Mouse (Mus musculus): ENCODE measurements around the gene Suds3.

Gene Suds3

GRCm38 (mm10) chr5:117045101-117045500 is 70.8 kb downstream of the Suds3 start:
- no peak for DNase-seq (ENCODE audit: low spot score in 2 of 2)

GRCm38 (mm10) chr5:117042661-117043060 is 73.3 kb downstream of the Suds3 start:
- no peak for DNase-seq (ENCODE audit: low spot score in 2 of 2)
